Mouse (Mus musculus) liver, embryonic 16.5 days (tissue): ENCODE data around the gene Hnrnph1. TPM values are rescaled to one million over a fixed set of nuclear protein-coding genes. Genes with fewer than 3 reads are reported as not detected.

Source experiments
- ATAC-seq: fragments of 200-750 bp; cut with Nextera tagmentation; 2 replicates; pipeline ENCODE4 v1.8.0; 2017; ENCODE audit warnings: low read depth, mild to moderate bottlenecking, moderate number of reproducible peaks, moderate library complexity
- H3K27ac ChIP-seq: fragments of 300-500 bp; sonication (generic); 2 replicates; pipeline ENCODE4 v1.5.1; 2014; ENCODE audit warnings: mild to moderate bottlenecking, low read length
- H3K27me3 ChIP-seq: fragments of 300-500 bp; sonication (generic); 2 replicates; pipeline ENCODE4 v1.6.1; 2014; ENCODE audit warnings: low read depth, low read length, mixed read lengths; ENCODE audit not compliant: control insufficient read depth, insufficient read depth
- H3K36me3 ChIP-seq: fragments of 300-500 bp; sonication (generic); 2 replicates; pipeline ENCODE4 v1.6.1; 2014; ENCODE audit warnings: mild to moderate bottlenecking; ENCODE audit not compliant: control insufficient read depth, insufficient read depth
- H3K4me1 ChIP-seq: fragments of 300-500 bp; sonication (generic); 2 replicates; pipeline ENCODE4 v1.6.1; 2014; ENCODE audit warnings: low read depth, low read length, mixed read lengths; ENCODE audit not compliant: control insufficient read depth
- H3K4me2 ChIP-seq: fragments of 300-500 bp; sonication (generic); 2 replicates; pipeline ENCODE4 v1.6.1; 2014; ENCODE audit warnings: low read depth, low read length, mixed read lengths
- H3K4me3 ChIP-seq: fragments of 300-500 bp; sonication (generic); 2 replicates; pipeline ENCODE4 v1.5.1; 2014; ENCODE audit warnings: low read depth, mild to moderate bottlenecking, low read length
- H3K9ac ChIP-seq: fragments of 300-500 bp; sonication (generic); 2 replicates; pipeline ENCODE4 v1.6.1; 2014; ENCODE audit warnings: low read depth, low read length
- H3K9me3 ChIP-seq: fragments of 300-500 bp; sonication (generic); replicated peaks from 2 replicates; pipeline ENCODE4 v1.6.1; 2016; ENCODE audit warnings: low read length; ENCODE audit not compliant: control insufficient read depth
- WGBS: fragments of 180-500 bp; shearing (Covaris S2); extraction: QIAGEN DNeasy Blood & Tissue Kit; methylation state at CpG from one replicate; pipeline ENCODE4 v1.1.7; 2014; ENCODE audit not compliant: insufficient replicate concordance; 5-methylcytosine and 5-hydroxymethylcytosine counted together
- polyA plus RNA-seq: library from polyadenylated mRNA; unstranded; fragments of >200 nt; fragmentation: Nextera tagmentation; extraction: Ambion mirVana; gene quantifications from 2 replicates; pipeline ENCODE4 v1.2.1, GENCODE M21; 2015

Hnrnph1 gene
- polyA plus RNA-seq, 1 experiment from 2014 or later: 93.6 TPM

- no peak overlapping the region for H3K4me2 ChIP-seq
- no peaks in the 10 kb centered on the region for H3K4me1 ChIP-seq
- ATAC-seq: no peak
- WGBS: 51% methylated on average over 4 of the region's 4 CpGs
- H3K27me3 ChIP-seq: no peaks in the 10 kb centered on the region
- H3K9ac ChIP-seq: no peak overlapping the region
- peaks cover 20% of the 10 kb centered on the region for H3K36me3 ChIP-seq
- no peaks in the 10 kb centered on the region for H3K9me3 ChIP-seq
- no peak overlapping the region for H3K27ac ChIP-seq
- H3K4me3 ChIP-seq: no peak overlapping the region
Measured at GRCm38 (mm10) chr11:50391272-50391960, 14.6 kb downstream of the Hnrnph1 start.

GRCm38 (mm10) chr11:50393306-50393705 lies 16.5 kb downstream of the Hnrnph1 start:
- no peak overlapping the region for H3K4me3 ChIP-seq
- no peaks in the 10 kb centered on the region for H3K4me1 ChIP-seq
- no peak overlapping the region for H3K4me2 ChIP-seq
- no peaks in the 10 kb centered on the region for H3K27me3 ChIP-seq
- H3K9ac ChIP-seq: no peak overlapping the region
- peaks cover 6% of the 10 kb centered on the region; the same call in 1 of the 2 replicates for H3K36me3 ChIP-seq
- ATAC-seq: no peak
- no peaks in the 10 kb centered on the region for H3K9me3 ChIP-seq
- WGBS: 69% methylated on average over 6 of the region's 6 CpGs
- no peak overlapping the region for H3K27ac ChIP-seq

GRCm38 (mm10) chr11:50394731-50395130 lies 17.9 kb downstream of the Hnrnph1 start:
- Histone ChIP-seq H3K9me3 (no peaks in the 10 kb centered on the region), H3K9ac (no peak overlapping the region), H3K4me1 (no peaks in the 10 kb centered on the region), H3K4me2 (no peak overlapping the region), H3K27me3 (no peaks in the 10 kb centered on the region), H3K36me3 (peaks cover 4% of the 10 kb centered on the region; the same call in 1 of the 2 replicates), H3K27ac (no peak overlapping the region), H3K4me3 (no peak overlapping the region)
- no peak for ATAC-seq
- 72% methylated on average over 7 of the region's 7 CpGs for WGBS

- ATAC-seq: no peak
- Histone ChIP-seq H3K9me3 (no peaks in the 10 kb centered on the region), H3K4me1 (no peaks in the 10 kb centered on the region), H3K36me3 (peaks cover 3% of the 10 kb centered on the region; the same call in 1 of the 2 replicates), H3K27me3 (no peaks in the 10 kb centered on the region), H3K4me2 (no peak overlapping the region), H3K9ac (no peak overlapping the region), H3K4me3 (no peak overlapping the region), H3K27ac (no peak overlapping the region)
- 68% methylated on average over 11 of the region's 11 CpGs for WGBS
Measured at GRCm38 (mm10) chr11:50396766-50397307, 20.0 kb downstream of the Hnrnph1 start.

GRCm38 (mm10) chr11:50397316-50397715 lies 20.5 kb downstream of the Hnrnph1 start:
- no peak for ATAC-seq
- WGBS: 74% methylated on average over 9 of the region's 9 CpGs
- no peak overlapping the region for H3K9ac ChIP-seq
- no peak overlapping the region for H3K4me2 ChIP-seq
- no peaks in the 10 kb centered on the region for H3K27me3 ChIP-seq
- H3K36me3 ChIP-seq: peaks cover 3% of the 10 kb centered on the region; the same call in 1 of the 2 replicates
- no peak overlapping the region for H3K27ac ChIP-seq
- H3K4me1 ChIP-seq: no peaks in the 10 kb centered on the region
- H3K9me3 ChIP-seq: no peaks in the 10 kb centered on the region
- H3K4me3 ChIP-seq: no peak overlapping the region

GRCm38 (mm10) chr11:50398803-50399202 lies 22.0 kb downstream of the Hnrnph1 start:
- 76% methylated on average over 13 of the region's 13 CpGs for WGBS
- no peaks in the 10 kb centered on the region for H3K9me3 ChIP-seq
- no peak overlapping the region for H3K4me3 ChIP-seq
- H3K27ac ChIP-seq: no peak overlapping the region
- H3K4me1 ChIP-seq: no peaks in the 10 kb centered on the region
- peaks cover 2% of the 10 kb centered on the region; the same call in 1 of the 2 replicates for H3K36me3 ChIP-seq
- H3K27me3 ChIP-seq: no peaks in the 10 kb centered on the region
- no peak overlapping the region for H3K9ac ChIP-seq
- no peak for ATAC-seq
- H3K4me2 ChIP-seq: no peak overlapping the region

- no peak for ATAC-seq
- 84% methylated on average over 3 of the region's 3 CpGs for WGBS
Measured at GRCm38 (mm10) chr11:50402481-50402880, 25.7 kb downstream of the Hnrnph1 start.

GRCm38 (mm10) chr11:50403367-50404014 lies 26.7 kb downstream of the Hnrnph1 start:
- Histone ChIP-seq H3K4me2 (no peak overlapping the region), H3K27ac (no peak overlapping the region), H3K9ac (no peak overlapping the region), H3K4me1 (no peaks in the 10 kb centered on the region), H3K27me3 (no peaks in the 10 kb centered on the region), H3K9me3 (no peaks in the 10 kb centered on the region), H3K36me3 (no peaks in the 10 kb centered on the region), H3K4me3 (no peak overlapping the region)
- WGBS: 61% methylated on average over 10 of the region's 10 CpGs
- no peak for ATAC-seq

More at GRCm38 (mm10) chr11:50402481-50402880, 25.7 kb downstream of the Hnrnph1 start:
- Histone ChIP-seq H3K27me3 (no peaks in the 10 kb centered on the region), H3K36me3 (no peaks in the 10 kb centered on the region), H3K9me3 (no peaks in the 10 kb centered on the region), H3K4me3 (no peak overlapping the region), H3K4me1 (no peaks in the 10 kb centered on the region), H3K4me2 (no peak overlapping the region), H3K9ac (no peak overlapping the region), H3K27ac (no peak overlapping the region)

GRCm38 (mm10) chr11:50407235-50407634 lies 30.4 kb downstream of the Hnrnph1 start:
- H3K9me3 ChIP-seq: no peaks in the 10 kb centered on the region
- no peak for ATAC-seq
- WGBS: 64% methylated on average over 6 of the region's 6 CpGs
- H3K4me2 ChIP-seq: no peak overlapping the region
- no peak overlapping the region for H3K27ac ChIP-seq
- H3K4me1 ChIP-seq: no peaks in the 10 kb centered on the region
- no peak overlapping the region for H3K9ac ChIP-seq
- no peaks in the 10 kb centered on the region for H3K27me3 ChIP-seq
- H3K4me3 ChIP-seq: no peak overlapping the region
- no peaks in the 10 kb centered on the region for H3K36me3 ChIP-seq
